Mouse (Mus musculus) lung, adult 2 months (tissue): ENCODE data around the gene Kctd20. TPM values are rescaled to one million over a fixed set of nuclear protein-coding genes. Genes with fewer than 3 reads are reported as not detected.

Experiments
- DNase-seq: peaks from one replicate; pipeline ENCODE4 v3.0.0; 2022
- H3K4me1 ChIP-seq: fragments of 200-500 bp; 2 replicates; pipeline ENCODE4 v1.6.1; 2011; ENCODE audit warnings: low read length; ENCODE audit not compliant: control insufficient read depth, insufficient read depth
- H3K4me3 ChIP-seq: fragments of 200-500 bp; replicated peaks from 2 replicates; pipeline ENCODE3; 2011; ENCODE audit warnings: low read depth, mild to moderate bottlenecking, control low read depth, low read length; ENCODE audit errors: extremely low read depth
- CTCF ChIP-seq: fragments of 200-500 bp; IDR thresholded peaks from 2 replicates; pipeline ENCODE4 v1.5.1; 2011; ENCODE audit warnings: mild to moderate bottlenecking, low read length, control low read depth; ENCODE audit not compliant: insufficient read depth
- POLR2A ChIP-seq: fragments of 200-500 bp; IDR thresholded peaks from 2 replicates; pipeline ENCODE4 v1.6.1; 2011; ENCODE audit warnings: low read depth, mild to moderate bottlenecking, control low read depth, low read length, borderline replicate concordance; ENCODE audit errors: extremely low read depth
- WGBS: fragments of 180-500 bp; shearing (Covaris S2); methylation state at CpG from one replicate; pipeline ENCODE4 v1.1.7; 2018; 5-methylcytosine and 5-hydroxymethylcytosine counted together
- polyA plus RNA-seq: library from polyadenylated mRNA; depleted of rRNA; stranded (reverse); fragments of >200 nt; gene quantifications from 2 replicates; pipeline ENCODE4 v1.2.3, GENCODE M21; 2012; rRNA removed

Gene Kctd20
- 37.5 and 59.5 TPM in 2 replicates for polyA plus RNA-seq

- peak; percentile 95 for DNase-seq
- peak; percentile 80 for TF ChIP-seq POLR2A
- no peak for TF ChIP-seq CTCF
- Histone ChIP-seq H3K4me1 (peaks cover 14% of the 10 kb centered on the region), H3K4me3 (peak within 1 kb of the TSS; percentile 96)
- 1% methylated on average over 80 of the region's 80 CpGs for WGBS
These were observed at the start of gene Kctd20 for GRCm38 (mm10) chr17:28951831-28952799. Kctd20 (plus strand) TSS chr17:28951950.

GRCm38 (mm10) chr17:28904546-28905376 is 47.0 kb upstream of the Kctd20 start:
- H3K4me1 ChIP-seq = no peaks in the 10 kb centered on the region; the same call in 1 of the 2 replicates
- TF ChIP-seq CTCF (peak; percentile 86), POLR2A (no peak)
- no peak overlapping the region for H3K4me3 ChIP-seq
- DNase-seq = peak; percentile 80
- 31% methylated on average over 23 of the region's 23 CpGs for WGBS

GRCm38 (mm10) chr17:28905377-28905916 is 46.3 kb upstream of the Kctd20 start:
- no peak for TF ChIP-seq CTCF
- TF ChIP-seq POLR2A = no peak
- no peak overlapping the region for H3K4me3 ChIP-seq
- H3K4me1 ChIP-seq = no peaks in the 10 kb centered on the region; the same call in 1 of the 2 replicates
- 79% methylated on average over 13 of the region's 13 CpGs for WGBS
- no peak for DNase-seq

- 70% methylated on average over 7 of the region's 7 CpGs for WGBS
- TF ChIP-seq POLR2A (no peak), CTCF (no peak)
- no peak for DNase-seq
These were observed 43.8 kb upstream of the Kctd20 start for GRCm38 (mm10) chr17:28907959-28908358.

GRCm38 (mm10) chr17:28909252-28909941 is 42.4 kb upstream of the Kctd20 start:
- Histone ChIP-seq H3K4me1 (no peaks in the 10 kb centered on the region; the same call in 1 of the 2 replicates), H3K4me3 (no peak overlapping the region)
- TF ChIP-seq CTCF (peak; percentile 43), POLR2A (no peak)
- peak; percentile 32 for DNase-seq
- 11% methylated on average over 29 of the region's 29 CpGs for WGBS

More at GRCm38 (mm10) chr17:28907959-28908358, 43.8 kb upstream of the Kctd20 start:
- Histone ChIP-seq H3K4me3 (no peak overlapping the region), H3K4me1 (no peaks in the 10 kb centered on the region; the same call in 1 of the 2 replicates)

- Histone ChIP-seq H3K4me3 (no peak overlapping the region), H3K4me1 (no peaks in the 10 kb centered on the region; the same call in 1 of the 2 replicates)
- no peak for DNase-seq
- 57% methylated on average over 7 of the region's 7 CpGs for WGBS
- TF ChIP-seq POLR2A (no peak), CTCF (0 out of 2 replicates have a peak, but pooled peaks have one; percentile 5)
These were observed 41.6 kb upstream of the Kctd20 start for GRCm38 (mm10) chr17:28910139-28910538.

GRCm38 (mm10) chr17:28913200-28913599 is 38.5 kb upstream of the Kctd20 start:
- WGBS = 31% methylated on average over 5 of the region's 5 CpGs
- no peak overlapping the region for H3K4me3 ChIP-seq
- DNase-seq = no peak
- TF ChIP-seq CTCF (no peak), POLR2A (no peak)
- no peaks in the 10 kb centered on the region for H3K4me1 ChIP-seq

- 66% methylated on average over 6 of the region's 6 CpGs for WGBS
- TF ChIP-seq CTCF (no peak), POLR2A (no peak)
- no peak for DNase-seq
- no peak overlapping the region for H3K4me3 ChIP-seq
- no peaks in the 10 kb centered on the region for H3K4me1 ChIP-seq
These were observed 37.8 kb upstream of the Kctd20 start for GRCm38 (mm10) chr17:28913940-28914339.

GRCm38 (mm10) chr17:28915060-28915628 is 36.6 kb upstream of the Kctd20 start, which contains the start of gene 4930539E08Rik:
4930539E08Rik (minus strand) TSS chr17:28915324.
- Histone ChIP-seq H3K4me3 (no peak within 1 kb of the TSS), H3K4me1 (no peaks in the 10 kb centered on the region)
- DNase-seq = no peak
- WGBS = 77% methylated on average over 12 of the region's 12 CpGs
- TF ChIP-seq CTCF = no peak
- no peak for TF ChIP-seq POLR2A
